Mouse (Mus musculus) myocyte (in vitro differentiated cells): ENCODE measurements around the gene Lman2.

Experiments
- CEBPB ChIP-seq: IDR thresholded peaks from 2 replicates; pipeline ENCODE4 v1.6.1; 2011; ENCODE audit warnings: mild to moderate bottlenecking, moderate library complexity; ENCODE audit not compliant: poor library complexity, insufficient read depth, severe bottlenecking
- MAX ChIP-seq: IDR thresholded peaks from one replicate; pipeline ENCODE4 v1.6.1; 2011; ENCODE audit warnings: low read depth, mild to moderate bottlenecking, control low read depth
- POLR2A ChIP-seq: IDR thresholded peaks from one replicate; pipeline ENCODE4 v1.6.1; 2011; ENCODE audit warnings: low read depth, mild to moderate bottlenecking, control low read depth, moderate library complexity; ENCODE audit not compliant: insufficient read length

DNA sequence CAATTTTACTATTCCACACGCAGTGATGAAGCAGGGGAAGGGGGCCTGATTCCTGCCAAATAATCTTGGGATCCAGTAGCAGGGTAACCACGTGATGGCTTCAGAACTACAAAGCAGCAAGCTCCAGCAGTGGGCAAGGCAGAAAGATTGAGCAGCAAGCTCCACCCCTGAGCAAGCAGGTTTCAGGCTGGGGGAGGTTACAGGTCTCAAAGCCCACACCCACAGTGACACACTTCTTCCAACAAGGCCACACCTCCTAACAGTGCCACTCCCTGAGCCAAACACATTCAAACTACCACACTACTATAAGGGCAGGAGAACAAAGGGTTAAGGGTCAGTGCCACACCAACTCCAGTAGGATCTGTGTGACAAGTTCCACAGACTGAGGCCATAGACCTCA lies 23.3 kb downstream of the Lman2 start:
- TF ChIP-seq POLR2A (no peak), MAX (no peak), CEBPB (no peak)
